Mouse (Mus musculus): ENCODE measurements at regions not wholly inside any gene's neighbourhood (a gene's known extent, or its start where the extent isn't known, plus 50 kb on each side); places are given as distances from the start of the nearest gene placed in this dataset.
A peak's percentile ranks its signal among the peaks of the same experiment; 100 is the strongest.

GRCm38 (mm10) chr11:45235476-45236412 is 616.1 kb upstream of the Clint1 start:
- no peak for DNase-seq (ENCODE audit: low spot score in 2 of 2)
- intact Hi-C loops (cut with DNase I) = no loop called here

DNA sequence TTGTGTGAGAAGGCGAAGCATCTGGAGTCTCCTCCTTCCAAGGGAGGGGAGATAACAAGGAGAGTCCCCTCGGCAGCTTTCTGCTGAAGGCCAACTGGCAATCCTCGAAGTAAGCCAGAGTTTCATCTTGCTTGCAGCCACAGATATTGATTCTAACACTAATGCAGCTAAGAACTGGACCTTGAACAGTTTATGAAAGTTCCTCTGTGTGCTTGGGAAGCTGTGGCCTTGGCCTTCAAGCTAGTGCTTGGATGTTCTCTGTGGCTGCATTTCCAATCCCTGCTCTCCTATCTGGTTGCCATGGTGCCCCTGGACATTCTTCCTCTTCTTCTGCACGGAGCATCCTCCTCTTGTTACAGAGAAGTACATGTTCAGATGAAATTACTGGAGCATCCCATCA is 614.8 kb upstream of the Clint1 start:
- intact Hi-C loops (cut with DNase I) = no loop called here
- no peak for DNase-seq (ENCODE audit: low spot score in 2 of 2)

- intact Hi-C loops (cut with DNase I) = no loop called here
- DNase-seq (ENCODE audit: low spot score in 2 of 2) = peak in 1 of 2 experiments; percentile 3
Observed at GRCm38 (mm10) chr11:45239044-45239443, 612.8 kb upstream of the Clint1 start.

DNA sequence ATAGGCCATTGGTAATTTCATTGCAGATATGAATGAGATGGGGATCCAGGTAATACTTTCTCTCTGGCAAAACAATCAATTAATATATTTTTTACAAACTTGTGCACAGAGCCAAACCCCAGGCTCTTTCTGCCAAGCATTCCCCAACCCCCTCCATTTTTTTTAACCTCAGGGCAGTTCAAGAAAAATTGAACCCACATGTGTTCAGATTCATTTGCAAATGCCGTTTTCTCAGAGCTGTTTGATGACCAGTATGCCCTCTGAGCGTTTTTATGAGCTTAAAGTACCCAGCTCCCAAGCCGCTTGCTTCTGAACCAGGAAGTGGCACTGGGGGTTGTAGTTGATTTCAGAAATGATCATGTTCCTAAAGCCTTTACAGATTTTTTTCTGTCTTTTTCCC is 611.4 kb upstream of the Clint1 start:
- intact Hi-C loops (cut with DNase I) = no loop called here
- DNase-seq (ENCODE audit: low spot score in 2 of 2) = no peak

DNA sequence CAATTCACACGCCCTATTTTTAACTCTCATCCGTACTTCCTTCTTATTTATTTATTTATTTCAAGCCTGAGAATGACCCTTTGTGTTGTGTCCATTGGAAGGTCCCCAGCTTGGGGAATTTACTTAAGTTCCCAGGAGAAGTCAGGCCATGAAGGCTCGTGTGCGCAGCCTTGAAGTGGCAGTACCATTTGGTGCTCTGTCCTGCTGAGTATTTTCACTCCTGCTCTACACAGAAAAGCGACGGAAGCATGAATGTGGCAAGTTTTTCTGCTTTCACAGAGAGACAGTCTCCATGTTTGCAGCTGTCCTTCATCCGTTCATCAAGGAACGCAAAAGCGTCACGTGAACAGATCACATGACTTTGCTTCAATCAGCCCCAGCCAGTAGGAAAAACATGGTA is 610.2 kb upstream of the Clint1 start:
- DNase-seq (ENCODE audit: low spot score in 2 of 2) = no peak

DNA sequence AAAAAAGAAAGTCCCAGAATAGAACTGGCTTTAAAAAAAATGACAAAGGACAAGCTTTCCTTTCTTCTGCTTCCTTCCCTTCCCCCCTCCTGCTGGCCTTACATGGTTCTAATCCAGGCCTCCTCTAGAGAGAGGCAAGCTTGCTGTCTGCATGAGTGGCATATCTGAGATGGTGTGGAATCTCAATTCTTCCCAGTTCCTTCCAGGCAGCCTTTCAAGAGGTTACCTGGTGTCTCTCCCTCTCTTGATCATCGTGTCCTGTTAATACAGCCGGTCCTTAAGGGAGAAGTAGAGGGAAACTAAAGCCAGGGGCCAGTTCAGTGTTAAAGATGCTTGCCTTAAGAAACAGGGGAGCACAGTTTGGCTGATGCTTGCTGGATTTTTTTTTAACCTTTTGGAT is 607.1 kb upstream of the Clint1 start:
- DNase-seq (ENCODE audit: low spot score in 2 of 2) = no peak
- intact Hi-C loops (cut with DNase I) = no loop called here

More for the DNA sequence above, 610.2 kb upstream of the Clint1 start:
- intact Hi-C loops (cut with DNase I) = no loop called here

- DNase-seq (ENCODE audit: low spot score in 2 of 2) = no peak
- intact Hi-C loops (cut with DNase I) = no loop called here
Observed at GRCm38 (mm10) chr11:45256019-45256418, 595.8 kb upstream of the Clint1 start.

GRCm38 (mm10) chr11:45262198-45262597 is 589.7 kb upstream of the Clint1 start:
- no peak for DNase-seq (ENCODE audit: low spot score in 2 of 2)
- intact Hi-C loops (cut with DNase I) = no loop called here

- no peak for DNase-seq (ENCODE audit: low spot score in 2 of 2)
Observed at GRCm38 (mm10) chr11:45264001-45264400, 587.9 kb upstream of the Clint1 start.

GRCm38 (mm10) chr11:45265171-45265988 is 586.5 kb upstream of the Clint1 start:
- DNase-seq (ENCODE audit: low spot score in 2 of 2) = no peak
- intact Hi-C loops (cut with DNase I) = no loop called here

More at GRCm38 (mm10) chr11:45264001-45264400, 587.9 kb upstream of the Clint1 start:
- intact Hi-C loops (cut with DNase I) = no loop called here

DNA sequence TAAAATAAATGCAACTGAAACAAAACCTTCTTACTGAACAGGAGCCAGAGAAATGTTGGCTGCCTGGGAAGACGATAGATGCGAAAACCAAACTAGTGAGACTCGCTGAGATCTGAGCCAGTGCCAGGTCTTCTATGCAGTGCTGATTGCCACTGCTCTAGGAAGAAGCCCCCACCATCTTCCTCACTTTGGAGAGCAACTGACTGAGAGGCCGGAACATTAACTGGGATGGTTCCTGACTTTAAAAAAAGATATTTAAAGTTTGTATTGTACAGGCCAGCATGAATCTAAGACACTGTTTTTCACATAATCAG is 585.9 kb upstream of the Clint1 start:
- intact Hi-C loops (cut with DNase I) = no loop called here
- DNase-seq (ENCODE audit: low spot score in 2 of 2) = peak; percentile 6 to 9

- intact Hi-C loops (cut with DNase I) = no loop called here
- no peak for DNase-seq (ENCODE audit: low spot score in 2 of 2)
Observed at GRCm38 (mm10) chr11:45269215-45269614, 582.6 kb upstream of the Clint1 start.

DNA sequence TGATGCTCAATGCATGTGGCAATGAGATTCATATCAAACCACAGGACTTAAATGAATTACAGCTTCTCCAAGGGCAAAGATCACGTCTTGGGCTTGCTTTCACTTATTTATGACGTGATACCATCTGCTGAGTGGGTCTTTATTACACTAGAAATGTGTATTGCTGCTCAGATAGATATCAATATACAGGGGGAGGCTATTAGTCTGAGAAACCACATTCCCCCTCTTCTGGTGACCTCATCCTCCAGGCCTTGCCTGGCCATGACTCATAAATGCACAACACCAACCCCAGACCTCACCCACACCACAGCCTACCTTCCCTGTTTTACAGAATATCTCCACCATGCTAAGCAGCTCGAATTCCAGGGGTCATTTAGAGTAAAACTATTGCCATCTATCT is 580.6 kb upstream of the Clint1 start:
- intact Hi-C loops (cut with DNase I) = no loop called here
- no peak for DNase-seq (ENCODE audit: low spot score in 2 of 2)

- no peak for DNase-seq (ENCODE audit: low spot score in 2 of 2)
- intact Hi-C loops (cut with DNase I) = no loop called here
Observed at GRCm38 (mm10) chr11:45274446-45275119, 577.3 kb upstream of the Clint1 start.

GRCm38 (mm10) chr11:45275170-45275569 is 576.7 kb upstream of the Clint1 start:
- DNase-seq (ENCODE audit: low spot score in 2 of 2) = no peak
- intact Hi-C loops (cut with DNase I) = no loop called here

DNA sequence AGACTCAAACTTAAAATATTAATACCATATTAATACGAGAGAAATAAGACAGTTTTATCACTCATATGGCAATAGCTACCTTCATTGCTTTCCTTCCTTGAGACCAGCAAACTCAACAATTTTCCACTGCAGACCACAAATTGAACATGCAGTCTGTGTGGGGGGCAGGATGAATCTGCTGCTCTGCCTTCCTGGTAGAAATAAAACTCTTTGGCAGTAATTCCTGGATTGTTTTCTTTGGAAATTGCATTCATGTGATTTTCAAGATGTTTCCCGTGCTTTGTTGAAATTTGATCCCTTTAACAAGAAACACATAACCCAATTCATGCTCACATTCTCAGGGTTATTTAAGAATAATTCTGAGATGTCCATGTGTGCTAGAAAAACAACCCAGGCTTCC is 555.1 kb upstream of the Clint1 start:
- intact Hi-C loops (cut with DNase I) = no loop called here
- DNase-seq (ENCODE audit: low spot score in 2 of 2) = no peak

DNA sequence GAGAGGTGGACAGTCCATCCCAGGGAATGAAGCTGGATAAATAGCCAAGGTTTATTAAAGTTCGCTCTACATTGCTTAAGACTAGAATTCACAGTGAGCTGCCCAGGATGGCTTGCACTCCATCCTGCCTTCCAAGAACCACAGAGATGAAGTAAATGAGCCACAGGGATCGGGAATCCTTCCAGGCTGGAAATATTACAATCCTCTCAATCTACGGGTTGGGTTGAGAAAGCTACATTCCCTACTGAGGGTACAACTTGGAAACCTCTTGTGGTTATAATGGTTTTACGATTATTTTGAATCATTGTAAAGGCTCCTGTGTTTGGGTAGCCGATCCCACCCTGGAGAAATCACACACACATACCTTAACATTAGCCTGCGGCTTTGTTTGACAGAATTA is 539.9 kb upstream of the Clint1 start:
- intact Hi-C loops (cut with DNase I) = no loop called here
- DNase-seq (ENCODE audit: low spot score in 2 of 2) = no peak

DNA sequence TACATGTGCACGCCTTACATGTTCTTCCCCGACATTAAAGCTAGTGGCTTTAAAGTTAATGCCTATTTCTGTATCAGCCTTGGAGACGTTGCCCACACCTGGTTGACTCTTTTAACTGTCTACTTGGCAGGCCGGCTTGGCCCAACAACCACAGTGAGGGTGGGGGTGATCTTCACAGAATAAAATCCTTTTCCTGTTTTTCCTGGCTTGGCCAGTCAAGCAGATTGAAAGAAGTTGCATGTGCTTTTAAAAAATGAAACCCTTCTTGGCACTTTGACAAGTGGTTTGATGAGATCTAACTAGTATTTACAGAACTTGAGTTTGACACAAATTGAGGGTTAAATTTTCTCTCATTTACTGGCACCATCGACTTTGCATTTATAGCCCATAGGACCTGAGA is 528.1 kb upstream of the Clint1 start:
- intact Hi-C loops (cut with DNase I) = no loop called here
- no peak for DNase-seq (ENCODE audit: low spot score in 2 of 2)

DNA sequence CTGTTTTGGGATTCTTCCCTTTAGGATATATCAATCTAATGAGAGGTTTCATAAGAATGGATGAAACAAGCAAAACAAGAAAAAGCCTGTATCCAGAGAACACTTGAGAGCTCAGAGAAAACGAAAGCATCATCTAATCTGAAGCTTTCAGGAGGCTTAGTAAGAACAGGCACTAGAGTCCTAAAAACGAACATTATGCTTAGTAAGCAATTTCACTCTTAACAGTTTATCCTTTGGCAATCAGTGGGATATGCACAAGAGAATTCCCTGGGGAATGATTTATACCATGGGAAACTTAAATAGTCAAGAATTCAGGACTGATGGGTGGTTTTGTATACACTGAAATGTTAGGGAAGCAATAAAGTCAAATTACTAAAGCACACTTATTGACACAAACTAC is 521.5 kb upstream of the Clint1 start:
- no peak for DNase-seq (ENCODE audit: low spot score in 2 of 2)
- intact Hi-C loops (cut with DNase I) = no loop called here

DNA sequence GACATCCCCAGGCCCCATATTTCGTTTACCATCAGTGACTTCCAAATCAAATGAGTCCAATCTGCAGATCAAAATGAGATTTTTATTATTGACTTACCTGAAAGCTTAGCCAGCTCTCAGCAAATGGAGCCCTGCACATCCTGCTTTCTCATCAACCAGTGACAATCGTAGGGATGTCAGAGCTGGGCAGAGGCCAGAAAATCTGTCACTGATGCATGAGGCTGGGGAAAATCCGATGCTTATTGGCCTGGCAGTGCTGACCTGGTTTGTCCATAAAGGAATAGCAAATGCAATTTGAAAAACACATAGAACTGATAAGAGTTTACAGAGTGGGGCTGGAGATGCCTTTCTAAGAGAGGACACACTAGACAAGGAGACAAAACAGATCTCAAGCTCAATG is 518.1 kb upstream of the Clint1 start:
- DNase-seq (ENCODE audit: low spot score in 2 of 2) = no peak
- intact Hi-C loops (cut with DNase I) = no loop called here
